Mouse (Mus musculus) cerebellum, adult 9-11 months (tissue): ENCODE measurements around the gene Natd1.

Experiments used
- DNase-seq: peaks from one replicate; pipeline ENCODE4 v3.0.0; 2022

Gene Natd1

DNA sequence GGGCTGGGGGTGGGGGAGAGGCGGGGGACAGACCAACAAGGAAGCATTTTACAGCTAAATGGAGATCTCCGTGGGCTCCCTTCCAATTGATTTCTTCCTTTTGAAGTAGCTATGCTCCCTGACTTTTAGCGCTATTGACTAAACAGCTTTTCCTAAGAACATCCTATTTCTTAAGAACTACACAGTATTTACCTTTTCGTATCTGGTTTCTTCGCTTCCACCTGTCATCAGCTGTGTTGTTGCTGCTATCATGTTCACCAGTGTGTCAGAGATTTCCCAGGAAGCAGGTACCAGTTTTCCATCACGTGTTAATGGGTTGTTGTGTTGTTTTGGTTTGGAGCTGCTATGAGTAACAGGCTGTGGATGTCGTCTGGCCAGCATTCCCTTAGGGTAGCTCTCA lies at the start of gene Natd1:
Natd1 (minus strand) TSS at position 260 of the 400 bp plus-strand sequence.
- DNase-seq, result no peak

DNA sequence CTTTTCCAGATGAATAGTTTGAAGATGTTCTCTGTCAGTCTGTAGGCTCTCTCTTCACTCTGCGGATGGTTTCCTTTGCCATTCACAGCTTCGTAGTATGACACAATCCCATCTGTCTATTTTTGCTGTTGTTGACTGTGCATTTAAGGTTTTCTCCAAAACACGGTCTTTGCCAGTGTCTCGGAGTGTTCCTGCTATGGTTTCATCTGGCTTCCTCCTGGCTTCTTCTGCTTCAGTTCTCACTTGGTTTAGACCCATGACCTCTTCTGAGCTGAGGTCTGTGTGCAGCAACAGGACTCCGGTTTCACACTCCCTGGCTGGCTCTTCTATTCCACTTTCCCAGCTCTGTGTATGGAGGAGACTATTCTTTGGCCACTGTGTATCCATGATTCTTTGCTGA lies 48.2 kb upstream of the Natd1 start:
- DNase-seq, result no peak

DNA sequence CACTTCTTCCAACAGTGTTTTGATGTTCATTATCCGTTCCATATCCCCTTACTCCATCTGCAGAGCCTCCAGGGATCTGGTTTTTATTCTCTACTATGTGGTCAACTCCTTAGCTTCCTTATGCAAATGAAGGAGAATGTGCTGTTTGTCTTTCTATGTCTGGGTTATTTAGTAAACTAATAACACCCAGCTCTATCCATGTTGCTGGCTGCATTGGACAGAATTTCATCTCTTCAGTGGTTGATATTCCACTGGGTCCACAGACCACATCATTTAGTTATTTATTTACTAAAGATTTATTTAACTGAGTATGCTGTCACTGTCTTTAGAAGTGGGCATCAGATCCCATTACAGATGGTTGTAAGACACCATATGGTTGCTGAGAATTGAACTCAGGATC lies 46.6 kb upstream of the Natd1 start:
- no peak for DNase-seq

DNA sequence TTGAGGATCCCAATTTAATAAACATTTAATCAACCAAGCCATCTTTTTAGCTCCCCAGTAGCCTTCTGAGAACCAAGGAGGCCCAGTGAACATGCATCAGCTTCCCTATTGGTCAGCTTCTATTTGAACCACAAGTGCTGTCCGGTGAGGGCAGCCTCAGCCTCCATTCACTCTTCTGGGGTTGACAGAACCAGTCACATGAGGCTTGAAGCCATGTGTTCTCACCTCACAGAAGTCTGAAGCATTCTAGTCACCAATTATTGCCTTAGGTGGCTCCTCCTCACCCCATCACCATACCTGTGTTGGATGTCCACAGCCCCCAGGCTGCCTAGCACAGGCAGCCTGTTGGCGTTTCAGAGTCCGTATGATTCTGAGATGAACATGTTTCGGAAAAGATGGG lies 44.4 kb upstream of the Natd1 start:
- DNase-seq, result no peak

DNA sequence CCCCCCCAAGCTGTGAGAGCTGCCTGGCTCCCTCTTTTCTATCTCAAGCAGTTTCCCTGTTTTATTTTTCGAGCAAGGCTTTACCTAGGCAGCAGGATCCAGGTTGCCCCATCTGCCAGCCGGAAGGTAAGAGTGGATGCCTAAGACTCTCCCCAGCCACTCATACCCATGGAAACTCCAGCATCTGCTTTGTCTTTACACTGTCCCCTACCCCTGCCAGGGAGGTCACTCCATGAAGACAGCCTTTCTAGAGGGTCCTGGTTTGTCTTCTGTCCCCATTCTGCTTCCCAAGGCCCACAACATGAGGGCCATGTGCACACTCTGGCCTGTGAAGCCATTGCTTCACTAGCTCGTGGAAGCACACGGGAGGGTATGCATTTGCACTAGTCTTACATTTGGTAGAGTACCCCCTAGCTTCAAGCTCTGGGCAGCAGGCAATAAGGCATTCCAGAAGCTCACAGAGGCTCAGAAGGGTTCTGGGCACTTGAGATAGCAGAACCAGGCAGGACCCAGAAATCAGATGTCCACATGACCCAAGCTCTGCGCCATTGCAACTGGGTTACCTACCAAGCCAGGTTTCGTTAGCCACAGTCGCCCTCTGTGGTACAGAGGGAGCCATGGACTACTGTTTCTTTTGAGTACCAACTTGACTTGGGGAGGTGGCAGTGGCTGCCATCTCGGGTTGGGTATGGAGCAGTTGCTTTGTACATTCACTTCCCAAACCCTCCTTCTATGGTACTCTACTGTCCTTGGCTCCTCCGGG lies 41.3 kb upstream of the Natd1 start:
- DNase-seq, result no peak

DNA sequence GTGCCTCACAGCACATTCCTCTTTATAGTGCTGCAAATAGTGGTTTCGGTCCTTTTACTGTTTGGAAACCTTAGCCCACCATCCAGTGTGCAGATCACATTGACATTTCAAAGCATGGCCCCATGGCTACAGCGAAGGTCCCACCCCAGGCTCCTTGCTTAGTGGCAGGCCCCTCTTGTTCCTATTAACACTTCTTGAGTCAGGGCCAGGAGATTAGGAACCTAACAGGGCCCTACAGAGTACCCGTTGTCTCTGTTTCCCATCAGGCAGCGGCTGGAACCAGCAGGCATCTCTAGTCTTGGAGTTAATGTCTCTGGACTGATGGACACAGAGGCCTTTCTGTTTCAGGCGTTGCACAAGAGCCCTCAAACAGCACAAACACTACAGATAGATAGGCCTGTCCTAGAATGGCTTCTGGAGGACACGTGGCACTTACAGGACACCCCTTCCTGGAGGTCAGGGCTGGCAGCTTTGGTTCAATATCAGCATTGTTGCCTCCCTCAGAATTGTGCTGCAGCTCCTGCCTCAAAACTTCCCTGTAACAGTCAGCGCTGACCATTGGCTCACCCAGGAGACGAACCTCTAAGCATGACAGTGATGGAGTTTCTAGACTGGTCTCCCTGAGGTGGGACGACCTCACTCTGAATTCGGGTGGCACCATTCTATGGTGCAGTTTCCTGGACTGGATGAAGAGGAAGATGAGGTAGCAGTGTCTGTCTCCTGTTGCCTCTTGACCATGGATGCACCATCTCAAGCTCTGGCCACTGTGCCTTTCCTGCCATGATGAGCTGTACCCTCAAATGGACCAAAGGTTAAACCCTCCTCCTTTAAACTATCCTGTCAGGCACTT lies 39.9 kb upstream of the Natd1 start:
- no peak for DNase-seq

DNA sequence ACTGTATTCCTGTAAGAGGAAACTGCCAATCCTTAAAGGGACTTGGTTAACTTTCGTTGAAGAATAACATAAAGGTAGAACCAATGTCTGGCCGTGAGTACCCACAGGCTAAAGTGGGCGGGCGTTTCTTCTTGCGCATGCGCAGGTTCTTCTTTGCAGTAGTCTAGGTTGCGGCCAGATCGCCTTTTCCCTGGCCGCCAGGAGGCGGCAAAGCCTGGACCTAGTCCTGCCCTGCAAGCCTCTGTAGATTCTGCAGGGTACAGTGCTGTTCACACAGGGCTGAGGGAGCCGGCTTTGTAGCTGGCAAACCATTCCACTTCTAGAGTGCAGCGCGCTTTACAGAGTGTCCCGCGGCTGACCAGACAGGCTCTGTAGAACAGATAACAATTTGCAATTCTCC lies 39.3 kb upstream of the Natd1 start:
- DNase-seq, result peak; percentile 94

DNA sequence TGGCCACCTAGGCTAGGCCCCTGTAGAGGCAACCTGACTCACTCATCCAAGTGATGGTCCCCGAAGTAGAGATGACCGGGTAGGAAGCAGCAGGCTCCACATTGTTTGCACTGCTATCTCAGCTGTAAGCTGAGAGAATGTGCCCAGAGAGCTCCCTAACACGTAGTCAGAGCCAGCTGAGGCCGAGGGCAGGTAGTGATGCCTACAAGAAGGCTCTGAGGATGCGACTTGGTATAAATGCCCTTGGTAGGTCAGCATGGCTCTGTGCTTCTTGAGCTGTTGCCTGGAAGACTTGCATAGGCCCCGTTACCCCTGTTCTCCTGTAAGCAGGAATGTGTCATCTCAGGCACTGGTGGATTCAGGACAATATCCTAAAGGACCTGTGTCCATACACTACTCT lies 38.4 kb upstream of the Natd1 start:
- DNase-seq, result no peak

DNA sequence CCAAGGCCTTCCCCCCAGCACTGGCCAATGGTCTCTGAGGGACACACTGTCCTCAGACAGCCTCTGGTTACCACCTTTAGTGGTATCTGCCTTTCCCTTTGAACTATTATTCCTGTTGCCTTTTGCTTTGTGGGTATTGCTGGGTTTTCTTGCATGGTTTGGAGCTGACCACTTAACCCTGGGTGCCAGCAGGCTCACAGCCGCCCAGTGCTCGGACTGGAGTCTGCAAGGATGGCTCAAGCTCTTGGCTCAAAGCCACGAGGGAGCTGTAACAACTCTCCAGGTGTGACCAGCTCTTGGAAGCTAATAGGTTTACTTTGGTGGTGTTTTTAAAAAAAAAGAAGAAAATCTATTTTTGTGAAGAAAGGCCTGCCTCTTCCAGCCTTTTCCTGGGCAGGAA lies 37.8 kb upstream of the Natd1 start:
- DNase-seq, result no peak

DNA sequence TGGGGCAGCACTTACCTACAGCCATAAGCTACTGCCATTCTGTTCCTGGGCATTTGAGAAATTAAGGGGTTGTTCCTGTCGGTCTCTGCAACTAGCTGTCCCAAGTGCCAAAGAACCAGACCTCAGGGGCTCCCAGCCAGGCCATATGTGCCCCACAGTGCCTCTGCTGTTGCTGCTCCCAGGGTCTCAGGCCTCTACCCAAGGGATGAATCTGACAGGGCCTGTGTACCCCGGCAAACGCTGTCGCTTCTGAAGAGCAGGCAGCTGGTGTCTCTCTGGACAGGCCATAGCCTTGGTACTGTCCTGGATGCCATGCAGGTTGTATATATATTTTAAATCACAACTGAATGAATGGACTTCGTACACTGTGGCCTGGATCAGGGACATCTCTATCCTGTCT lies 37.3 kb upstream of the Natd1 start:
- no peak for DNase-seq

DNA sequence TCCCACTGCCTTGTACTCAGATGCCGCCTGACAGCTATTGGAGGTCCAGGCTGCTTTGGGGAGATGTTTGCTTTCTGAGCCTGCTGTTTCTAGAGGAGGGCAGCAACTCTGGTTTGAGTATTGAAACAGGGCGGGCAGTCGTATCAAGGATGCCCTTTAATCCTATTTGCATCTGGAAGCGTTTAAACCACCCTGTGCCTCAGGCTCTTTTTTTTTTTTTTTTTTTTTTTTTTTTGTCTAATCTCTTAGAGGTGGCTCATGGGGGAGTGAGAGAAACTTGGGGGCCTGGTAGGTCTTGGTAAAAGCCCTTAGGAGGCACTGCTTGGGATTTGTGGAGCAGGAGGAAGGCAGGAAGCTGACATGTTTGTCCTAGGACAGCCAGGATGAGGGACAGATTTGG lies 30.5 kb upstream of the Natd1 start:
- no peak for DNase-seq

DNA sequence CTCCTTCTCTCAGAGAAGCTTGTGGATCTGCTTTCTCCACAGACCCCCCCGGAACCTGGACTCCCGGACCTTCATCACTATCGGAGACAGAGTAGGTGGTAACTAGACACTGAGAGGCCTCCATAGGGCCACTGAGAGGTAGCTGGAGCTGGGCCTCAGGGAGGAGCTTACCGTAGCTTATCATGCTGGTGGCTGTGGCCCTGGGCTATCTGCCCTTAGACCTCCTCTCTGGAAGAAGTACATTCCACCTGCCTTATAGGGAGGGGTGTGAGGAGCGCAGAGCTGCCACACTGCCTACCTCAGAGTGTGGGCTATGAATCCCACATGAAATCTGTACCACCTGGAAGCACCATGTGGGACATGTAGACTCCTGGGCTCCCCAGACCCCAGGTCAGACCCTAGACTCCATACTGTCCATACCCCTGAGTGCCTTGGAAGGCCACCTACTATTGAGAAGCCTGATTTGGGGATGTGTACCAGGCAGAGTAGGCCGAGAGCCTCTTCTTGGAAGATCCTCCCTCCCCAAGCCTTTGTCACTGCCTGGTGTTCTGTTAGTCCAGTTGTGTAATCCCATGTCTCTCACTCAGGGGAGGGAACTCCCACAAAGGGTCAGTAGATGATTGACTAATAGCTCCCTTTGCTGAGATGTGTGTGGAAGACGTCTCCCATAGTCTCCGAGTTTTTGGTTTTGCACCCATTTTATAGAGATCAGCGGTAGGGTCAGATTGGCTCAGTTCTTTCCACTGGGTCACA lies 27.9 kb upstream of the Natd1 start:
- no peak for DNase-seq

DNA sequence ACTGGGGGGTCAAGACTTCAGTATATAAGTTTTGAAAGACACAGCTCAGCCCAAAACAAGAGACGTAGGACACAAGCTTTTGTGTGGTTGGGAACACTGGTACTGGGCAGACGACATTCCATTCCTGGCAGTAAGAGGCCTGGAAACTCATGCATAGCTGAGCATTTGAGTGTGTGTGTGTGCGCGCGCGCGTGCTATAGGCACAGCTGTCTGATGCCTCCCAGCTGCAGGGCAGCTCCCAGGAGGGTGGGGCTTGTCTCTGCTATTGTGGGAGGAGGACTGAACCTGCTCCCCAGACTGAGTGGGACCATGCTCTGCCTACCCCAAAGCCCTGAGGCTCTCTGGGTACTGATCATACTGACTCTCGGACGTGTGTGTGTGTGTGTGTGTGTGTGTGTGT lies 26.8 kb upstream of the Natd1 start:
- no peak for DNase-seq

DNA sequence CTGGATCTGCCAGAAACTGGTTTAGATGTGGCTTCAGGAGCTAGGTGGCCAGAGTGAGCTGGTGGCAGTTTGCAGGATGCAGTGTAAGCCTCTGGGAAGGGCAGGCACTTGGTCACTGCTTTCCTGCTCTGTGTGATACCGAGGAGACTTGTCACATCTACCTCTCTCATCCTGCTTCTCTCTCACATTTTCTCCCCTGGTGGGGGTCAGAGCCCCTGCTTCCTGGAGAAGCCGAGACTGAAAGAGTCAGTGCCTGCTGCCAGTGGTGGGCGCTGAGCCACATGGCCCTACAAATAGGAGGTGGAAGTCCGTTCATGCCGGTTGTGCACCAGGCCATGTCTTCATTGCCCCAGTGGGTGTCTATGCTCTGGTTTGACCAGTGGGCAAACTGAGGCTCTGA lies 26.0 kb upstream of the Natd1 start:
- DNase-seq, result no peak

DNA sequence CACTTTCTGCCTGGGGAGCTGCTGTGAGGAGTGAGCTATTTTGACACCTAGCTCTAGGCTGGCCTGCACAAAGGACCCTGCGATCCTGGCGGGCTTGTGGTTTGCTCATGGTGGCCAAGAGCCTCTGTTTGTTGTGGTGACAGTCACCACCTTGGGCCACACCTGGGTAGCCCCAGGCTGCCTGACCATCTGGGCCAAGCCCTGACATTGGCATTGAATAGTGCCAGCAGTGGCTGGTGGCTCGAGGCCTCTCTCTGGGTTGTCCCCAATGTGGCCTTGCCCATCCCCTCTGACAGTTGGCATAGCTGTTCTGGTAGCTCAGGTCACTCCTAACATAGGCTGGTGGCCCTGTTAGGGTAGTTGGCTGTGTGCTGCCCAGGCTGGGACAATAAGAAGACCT lies 24.9 kb upstream of the Natd1 start:
- DNase-seq, result no peak

DNA sequence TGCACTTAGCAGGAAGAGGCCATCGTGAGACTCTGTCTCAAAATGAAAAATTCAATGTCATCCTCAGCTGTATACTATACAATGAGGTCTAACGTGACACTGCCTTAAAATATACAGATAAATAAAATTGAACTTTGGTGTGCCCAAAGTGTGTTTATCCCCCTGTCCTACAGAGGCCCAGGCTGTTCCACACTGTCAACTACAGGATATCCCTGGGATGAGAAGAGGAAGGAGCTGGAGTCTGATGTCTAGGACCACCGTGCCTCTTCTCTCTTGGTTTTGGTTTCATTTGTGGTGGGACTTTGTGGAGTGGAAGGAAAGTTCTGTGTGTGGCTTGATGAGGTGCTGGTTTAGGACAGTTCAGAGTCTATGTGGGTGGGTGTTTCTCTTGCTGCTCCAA lies 23.1 kb upstream of the Natd1 start:
- no peak for DNase-seq

DNA sequence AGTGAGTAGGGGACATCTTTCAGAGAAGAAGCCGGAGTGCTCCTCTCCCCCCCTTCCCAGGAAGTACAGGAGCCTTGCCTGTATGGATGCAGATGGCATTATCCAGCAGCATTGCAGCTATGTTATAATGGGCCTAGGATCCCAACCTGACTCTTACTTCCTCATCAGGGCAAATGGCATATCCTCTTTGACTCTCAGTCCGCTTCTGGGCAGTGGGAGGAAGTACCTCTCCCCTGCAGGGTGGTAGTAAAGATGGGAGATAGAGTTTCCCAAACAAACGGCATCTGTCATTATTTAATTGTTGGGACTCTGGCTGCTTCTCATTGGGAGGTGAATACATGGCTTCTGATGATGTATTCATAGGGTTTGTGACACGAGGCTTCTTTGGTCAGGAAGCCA lies 21.4 kb upstream of the Natd1 start:
- no peak for DNase-seq

DNA sequence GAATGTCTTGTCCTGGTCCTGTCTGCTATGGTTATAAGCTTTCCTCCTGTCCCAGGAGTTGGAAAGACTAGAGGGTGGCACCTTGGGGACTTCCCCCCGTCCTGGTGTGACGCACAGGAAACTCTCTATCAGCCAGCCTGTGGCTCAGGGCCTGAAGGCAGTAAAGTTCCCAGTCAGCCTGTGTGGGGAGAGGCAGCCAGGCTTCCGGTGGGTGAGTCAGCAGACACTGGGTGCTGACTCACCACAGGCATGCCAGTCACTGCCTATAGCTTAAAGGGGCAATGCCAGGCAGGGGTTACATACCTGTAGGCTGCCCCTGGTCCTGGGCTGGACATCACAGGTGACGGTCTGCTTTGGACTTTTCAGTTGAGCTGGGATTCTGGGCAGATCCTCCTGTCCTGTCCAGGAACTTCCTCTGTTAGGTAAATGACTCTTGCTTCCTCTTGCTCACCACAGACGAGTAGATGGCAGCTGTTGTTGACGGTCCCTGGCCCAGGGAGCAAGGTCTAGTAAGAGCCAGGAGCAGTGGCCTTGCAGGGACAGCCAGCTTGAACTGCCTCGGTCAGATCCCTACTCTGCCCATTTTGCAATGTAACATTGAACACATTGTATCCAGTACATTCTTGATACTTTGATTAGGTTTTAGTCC lies 20.9 kb upstream of the Natd1 start:
- DNase-seq, result no peak

DNA sequence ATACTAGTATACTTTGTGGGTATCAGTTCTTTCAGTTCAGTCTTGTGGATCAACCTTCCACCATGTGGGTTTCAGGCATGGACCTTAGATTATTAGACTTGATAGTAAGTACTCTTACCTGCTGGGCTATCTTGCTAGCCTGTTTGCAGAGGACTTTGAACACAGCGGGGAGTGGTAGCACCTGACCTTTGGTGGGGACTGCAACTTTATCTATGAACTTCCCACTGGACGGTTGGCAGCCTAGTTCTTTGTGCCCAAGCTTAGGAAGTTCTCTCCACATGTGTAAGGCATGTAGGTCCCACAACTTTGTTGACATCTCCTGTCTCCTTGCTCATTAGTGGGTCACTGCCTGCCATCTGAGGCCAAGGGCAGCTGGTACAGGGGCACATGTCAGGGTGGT lies 20.2 kb upstream of the Natd1 start:
- no peak for DNase-seq

DNA sequence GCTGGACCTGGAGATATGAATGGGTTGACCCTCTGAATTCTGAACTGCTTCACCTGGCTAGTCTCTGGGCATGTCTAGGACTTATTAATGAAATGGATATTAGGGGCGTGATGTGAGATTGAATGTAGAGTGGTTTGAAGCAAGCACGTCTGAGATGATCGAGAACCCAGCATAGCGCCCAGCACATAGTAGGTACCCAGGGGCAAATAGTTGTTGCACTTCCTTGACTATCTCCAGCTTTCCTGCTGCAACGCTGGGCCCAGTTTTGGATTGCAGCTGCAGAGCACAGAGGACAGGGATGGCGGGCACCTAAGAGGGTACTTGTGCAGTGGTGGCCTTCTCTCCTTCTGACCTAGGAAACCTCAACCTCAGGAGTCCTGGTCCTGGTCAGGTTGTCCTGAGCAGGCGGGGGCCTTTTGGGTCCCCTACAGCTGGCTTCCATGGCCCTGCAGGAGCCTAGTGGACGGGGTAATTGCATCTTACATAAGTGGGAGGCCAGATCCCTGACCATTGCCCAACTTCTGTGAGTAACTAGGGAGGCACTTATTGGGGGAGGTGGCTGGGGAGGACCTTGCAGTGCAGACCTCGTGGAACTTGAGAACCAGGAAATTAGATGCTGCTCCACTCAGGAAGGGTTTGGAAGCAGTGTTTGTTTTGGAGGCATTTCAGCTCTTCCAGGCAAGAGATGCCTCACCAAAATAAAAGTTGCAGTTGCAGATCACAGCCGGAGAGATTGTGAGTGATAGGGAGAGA lies 18.8 kb upstream of the Natd1 start:
- no peak for DNase-seq

DNA sequence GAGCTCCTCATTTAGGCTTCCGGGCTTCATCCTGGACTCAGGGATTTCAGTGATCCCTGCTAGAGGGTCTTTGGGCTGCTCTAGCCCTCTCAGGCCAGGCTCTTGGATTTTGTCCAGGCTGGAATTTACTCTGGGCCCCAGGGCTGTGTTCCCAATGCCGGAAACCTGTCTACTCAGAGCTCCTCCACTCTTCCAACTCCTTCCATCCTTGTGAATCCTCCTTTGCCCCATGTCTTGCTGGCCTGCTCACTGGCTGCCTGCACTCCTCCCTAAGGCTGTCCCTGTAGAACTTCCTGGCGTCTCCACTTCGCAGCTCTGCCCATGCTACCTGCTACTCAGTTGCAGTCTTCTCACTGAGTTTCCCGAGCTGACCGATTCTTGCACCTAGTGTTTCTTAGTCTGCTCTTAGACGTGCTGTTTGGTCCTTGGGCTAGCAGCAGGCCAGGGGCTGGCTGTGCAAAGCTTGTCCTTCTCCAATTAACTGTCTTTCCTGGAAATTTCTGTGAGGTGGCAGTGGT lies 18.0 kb upstream of the Natd1 start:
- no peak for DNase-seq

DNA sequence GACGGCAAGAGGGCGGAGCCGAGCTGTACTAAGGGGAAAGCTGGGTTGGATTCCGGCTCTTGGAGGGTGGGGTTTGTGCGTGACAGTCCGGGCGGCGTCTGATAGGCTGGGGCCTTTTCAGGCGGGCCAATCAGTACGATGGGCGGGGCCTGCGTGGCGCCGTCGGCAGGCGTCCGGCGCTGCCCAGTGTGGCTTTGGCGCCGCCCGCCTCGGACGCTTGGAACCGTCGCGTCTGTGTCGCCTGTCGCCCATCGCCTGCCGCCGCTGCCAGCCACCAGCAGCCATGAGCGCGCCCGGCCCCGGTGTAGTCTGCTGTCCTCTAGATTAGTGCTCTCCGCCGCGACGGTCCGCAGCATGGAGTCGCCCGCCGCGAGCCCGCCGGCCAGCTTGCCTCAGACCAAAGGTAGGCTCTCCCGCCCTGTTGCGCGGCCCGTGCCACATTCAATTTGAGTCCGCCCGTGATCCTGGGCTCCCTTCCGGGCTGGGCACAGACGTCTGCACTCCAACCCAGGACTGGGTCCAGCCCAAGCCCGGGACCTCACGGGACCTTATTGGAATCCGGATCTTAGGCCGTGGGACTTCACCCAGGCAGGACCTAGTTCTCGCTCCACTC lies 17.4 kb upstream of the Natd1 start, which contains the start of gene Map2k3:
Map2k3 (plus strand) TSS at position 165 of the 613 bp plus-strand sequence.
- DNase-seq, result peak; percentile 97
